Mouse (Mus musculus): ENCODE data around the gene Foxn2. TPM values are rescaled to one million over a fixed set of nuclear protein-coding genes. Genes with fewer than 3 reads are reported as not detected.
"Not testable (repeated sequence)": the region's sequence is repeated elsewhere in the genome, so short reads cannot be mapped to it uniquely, and the experiment has no call there.

The Foxn2 gene
- total RNA-seq, 2 experiments from 2014 or later, result 36.1 to 47.7 TPM

DNA sequence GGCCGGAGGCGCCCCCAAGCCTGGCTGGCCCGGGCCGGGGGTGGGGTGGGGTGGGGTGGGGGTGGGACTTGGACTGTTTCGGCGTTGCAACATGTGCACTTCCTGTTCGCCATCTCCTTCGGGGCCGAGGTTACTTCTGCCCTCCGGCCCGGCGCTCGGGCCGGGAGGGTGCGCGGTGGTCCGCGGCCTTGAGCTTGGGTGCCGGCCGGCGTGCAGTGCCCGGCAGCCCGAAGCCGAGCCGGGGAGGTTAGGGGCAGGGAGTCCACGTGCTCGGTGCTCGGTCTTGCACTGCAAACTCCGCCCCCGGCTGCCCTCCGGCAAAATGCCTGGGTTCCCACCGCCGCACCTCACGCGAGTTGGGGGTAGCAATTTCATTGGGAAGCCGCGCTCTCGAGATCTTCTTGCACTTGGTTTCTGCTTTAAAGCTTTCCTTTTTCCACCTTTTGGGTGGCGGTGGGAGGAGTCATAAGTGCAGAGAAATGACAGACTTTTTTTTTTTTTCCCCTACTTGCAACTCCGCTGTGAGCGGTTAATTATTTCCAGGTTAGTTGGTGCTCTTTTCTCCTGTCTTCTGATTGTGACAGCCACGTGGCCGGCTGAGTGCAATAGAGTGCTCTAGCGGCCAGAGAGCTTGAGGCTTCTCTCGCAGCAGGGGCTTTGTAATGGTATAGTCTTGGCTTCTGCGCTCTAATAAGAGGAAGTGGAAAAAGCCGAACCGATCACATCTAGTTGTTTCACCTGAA, 1.1 kb downstream of the Foxn2 start:
- ATAC-seq (replicated peaks; ENCODE audit: poor library complexity), result peak; percentile 56

DNA sequence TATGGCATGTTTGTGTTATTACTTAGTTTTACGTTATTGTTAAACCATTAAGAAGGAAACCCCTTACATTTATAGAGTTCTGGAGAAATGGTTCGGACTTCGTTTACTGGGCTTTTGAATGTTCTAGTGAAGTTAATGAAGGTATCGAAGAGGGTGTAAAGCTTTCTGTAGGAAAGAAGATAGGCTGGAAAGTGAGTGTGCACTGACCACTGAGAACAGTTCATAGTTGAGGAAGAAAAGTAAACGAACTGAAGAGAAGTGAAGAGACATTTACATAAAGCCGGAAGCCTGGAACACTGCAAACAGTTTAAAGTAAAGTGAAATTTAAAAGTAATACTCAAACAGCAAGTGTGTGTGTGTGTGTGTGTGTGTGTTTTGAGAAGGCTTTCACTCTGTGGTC, 2.1 kb downstream of the Foxn2 start:
- ATAC-seq (replicated peaks; ENCODE audit: poor library complexity), result no peak

DNA sequence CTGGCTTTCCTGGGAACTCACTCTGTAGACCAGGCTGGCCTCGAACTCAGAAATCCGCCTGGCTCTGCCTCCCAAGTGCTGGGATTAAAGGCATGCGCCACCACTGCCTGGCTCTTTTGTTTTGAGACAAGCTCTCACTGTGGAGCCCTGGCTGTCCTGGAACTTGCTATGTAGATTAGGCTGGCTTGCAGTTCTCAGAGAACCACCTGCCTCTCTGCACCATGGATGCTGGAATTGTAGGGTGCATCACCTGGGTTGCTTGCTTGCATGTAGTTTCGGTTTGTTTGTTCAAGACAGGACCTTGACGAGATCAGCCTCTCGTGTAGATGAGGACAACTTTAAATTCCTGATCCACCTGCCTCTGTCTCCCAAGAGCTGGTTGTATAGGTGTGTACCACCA, 2.7 kb downstream of the Foxn2 start:
- ATAC-seq (replicated peaks; ENCODE audit: poor library complexity), result no peak

DNA sequence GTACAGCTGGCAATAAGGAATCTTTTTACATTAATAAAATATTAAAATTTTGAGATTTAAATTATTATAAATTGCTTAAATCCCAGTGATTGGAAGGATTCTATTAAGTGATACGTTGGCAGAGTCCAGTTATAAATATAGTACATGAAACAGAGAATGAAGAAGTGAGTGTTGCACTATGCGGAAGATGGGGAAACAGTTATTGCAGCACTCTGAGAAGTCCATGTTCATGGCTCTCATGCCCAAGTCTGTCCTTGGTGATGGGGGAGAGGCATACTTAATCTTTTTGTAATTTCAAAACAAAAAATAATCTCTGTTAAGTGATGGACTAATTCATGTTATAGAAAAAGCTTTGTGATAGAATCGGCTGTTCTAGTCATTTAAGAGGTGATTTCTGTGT, 17.6 kb downstream of the Foxn2 start:
- ATAC-seq (replicated peaks; ENCODE audit: poor library complexity), result peak; percentile 89

DNA sequence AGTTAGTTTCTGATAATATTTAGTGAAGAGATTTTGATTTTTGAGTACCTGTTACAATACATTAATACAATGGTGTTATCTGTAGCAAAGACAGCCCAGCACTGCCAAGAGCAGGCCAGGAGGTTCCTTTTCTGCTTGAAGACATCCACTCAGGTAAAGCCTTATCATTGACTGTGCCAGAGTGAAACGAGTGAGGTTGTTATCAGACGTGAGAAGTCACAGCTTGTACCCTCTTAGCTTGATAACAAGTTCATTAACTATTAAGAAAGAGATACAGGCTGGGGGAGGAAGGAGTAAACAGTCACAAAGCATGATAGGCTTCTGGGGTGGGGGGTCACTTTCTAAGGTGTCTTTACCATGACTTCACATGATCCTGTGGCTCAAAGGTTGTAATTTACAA, 19.0 kb downstream of the Foxn2 start:
- peak; percentile 56 for ATAC-seq (replicated peaks; ENCODE audit: poor library complexity)

DNA sequence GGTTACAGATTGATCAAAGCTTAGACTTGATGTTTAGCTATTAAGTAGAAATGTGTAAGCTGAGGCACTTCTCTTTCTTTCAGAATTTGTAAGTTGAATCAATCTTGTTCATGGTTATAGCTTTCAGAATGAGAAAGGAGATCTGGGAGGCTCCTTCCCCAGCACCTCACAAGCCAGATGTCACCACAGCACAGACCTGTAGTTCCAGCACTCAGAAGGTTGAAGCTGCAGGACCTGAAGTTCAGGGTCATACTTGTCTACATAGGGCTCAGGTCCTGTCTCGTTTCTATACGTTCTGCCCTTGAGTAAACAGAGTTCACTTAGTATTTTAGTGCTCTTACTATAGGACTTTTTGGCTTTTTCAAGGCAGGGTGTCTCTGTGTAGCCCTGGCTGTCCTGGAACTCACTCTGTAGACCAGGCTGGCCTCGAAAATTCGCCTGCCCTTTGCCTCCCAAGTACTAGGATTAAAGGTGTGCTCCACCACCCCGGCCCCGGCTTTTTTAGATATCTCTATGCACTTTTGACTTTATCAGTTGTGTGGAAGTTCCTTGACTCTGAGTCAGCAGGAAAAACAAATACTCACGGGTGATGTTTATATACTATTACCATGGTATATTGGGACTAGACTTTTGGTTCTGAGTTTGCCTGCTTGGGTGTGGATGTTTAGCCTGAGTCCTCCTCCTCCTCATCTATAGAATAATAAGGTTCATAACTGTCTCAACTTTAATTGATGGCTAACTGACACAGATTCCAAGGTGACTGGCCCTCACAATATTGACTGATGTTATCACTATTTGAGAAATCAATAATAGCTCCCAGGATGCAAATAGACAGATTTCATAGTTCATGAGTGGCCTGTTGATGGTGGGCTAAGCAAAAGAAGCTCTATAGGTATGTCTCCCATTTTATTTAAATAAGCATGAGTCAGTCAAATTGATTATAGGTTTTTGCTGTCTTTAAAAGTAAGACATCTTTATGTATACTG, 19.7 kb downstream of the Foxn2 start:
- ATAC-seq (replicated peaks; ENCODE audit: poor library complexity), result no peak

DNA sequence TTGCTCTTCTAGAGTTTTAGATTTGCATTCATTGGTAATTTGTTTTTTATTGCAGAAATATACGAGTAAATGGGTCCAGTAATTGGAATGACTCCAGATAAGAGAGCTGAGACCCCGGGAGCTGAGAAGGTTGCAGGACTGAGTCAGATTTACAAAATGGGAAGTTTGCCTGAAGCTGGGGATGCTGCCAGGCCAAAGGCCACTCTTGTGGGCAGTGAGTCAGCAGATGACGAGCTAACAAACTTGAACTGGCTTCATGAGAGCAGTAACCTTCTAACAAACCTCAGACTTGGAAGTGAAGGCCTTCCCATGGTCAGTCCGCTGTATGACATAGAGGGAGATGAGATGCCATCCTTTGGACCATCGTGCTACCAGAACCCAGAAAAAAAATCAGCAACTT, 22.1 kb downstream of the Foxn2 start:
- peak; percentile 73 for ATAC-seq (replicated peaks; ENCODE audit: poor library complexity)

DNA sequence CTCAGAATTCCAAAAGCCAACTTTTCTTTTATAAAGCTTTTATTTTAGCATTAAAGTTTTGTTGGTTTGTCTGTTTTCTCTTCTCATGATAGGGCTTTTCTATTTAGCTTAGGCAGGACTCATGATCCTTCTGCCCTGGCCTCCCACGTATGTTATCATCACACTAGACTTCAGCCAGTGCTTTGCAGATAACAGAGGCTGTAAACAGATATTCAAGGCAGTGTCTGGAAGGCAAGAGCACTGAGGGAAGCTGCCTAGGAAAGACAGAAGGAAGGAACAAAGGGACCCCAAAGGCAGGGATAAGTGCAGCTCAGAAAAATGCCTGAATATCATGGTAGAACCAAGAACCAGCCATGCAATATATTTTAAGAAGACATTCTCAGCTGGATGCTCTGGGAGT, 26.1 kb downstream of the Foxn2 start:
- ATAC-seq (replicated peaks; ENCODE audit: poor library complexity), result peak; percentile 58

DNA sequence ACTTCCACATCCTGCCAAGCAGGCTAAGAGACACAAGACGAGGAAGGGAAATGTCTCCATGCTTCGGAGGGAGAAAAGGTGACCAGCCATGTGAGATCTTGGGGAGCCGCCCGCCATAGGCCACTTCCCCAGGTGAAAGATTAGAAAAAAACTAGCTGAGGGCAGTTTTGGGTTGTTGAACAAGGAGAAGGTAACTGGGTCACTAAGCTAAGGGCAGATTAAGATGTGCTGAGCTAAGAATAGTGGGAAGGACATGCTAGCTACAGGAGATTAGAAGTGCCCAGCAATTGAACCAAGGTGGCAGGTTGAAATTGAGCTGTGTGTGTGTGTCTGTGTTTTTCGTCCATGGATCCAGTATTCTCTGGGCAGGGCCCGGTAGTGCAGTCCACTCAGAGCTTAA, 27.2 kb downstream of the Foxn2 start:
- ATAC-seq (replicated peaks; ENCODE audit: poor library complexity), result no peak

DNA sequence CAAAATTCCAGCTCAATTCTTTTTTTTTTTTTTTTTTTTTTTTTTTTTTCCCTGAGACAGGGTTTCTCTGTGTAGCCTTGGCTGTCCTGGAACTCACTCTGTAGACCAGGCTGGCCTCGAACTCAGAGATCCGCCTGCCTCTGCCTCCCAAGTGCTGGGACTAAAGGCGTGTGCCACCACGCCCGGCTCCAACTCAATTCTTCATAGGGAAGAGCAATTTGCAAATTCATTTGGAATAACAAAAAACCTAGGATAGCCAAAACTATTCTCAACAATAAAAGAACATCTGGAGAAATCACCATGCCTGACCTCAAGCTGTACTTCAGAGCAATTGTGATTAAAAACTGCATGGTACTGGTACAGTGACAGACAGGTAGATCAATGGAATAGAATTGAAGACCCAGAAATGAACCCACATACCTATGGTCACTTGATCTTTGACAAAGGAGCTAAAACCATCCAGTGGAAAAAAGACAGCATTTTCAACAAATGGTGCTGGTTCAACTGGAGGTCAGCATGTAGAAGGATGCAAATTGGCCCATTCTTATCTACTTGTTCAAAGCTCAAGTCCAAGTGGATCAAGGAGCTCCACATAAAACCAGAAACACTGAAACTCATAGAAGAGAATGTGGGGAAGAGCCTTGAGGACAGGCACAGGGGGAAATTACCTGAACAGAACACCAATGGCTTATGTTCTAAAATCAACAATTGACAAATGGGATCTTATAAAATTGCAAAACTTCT, 28.3 kb downstream of the Foxn2 start:
- not testable (repeated sequence) for ATAC-seq (replicated peaks; ENCODE audit: poor library complexity)

DNA sequence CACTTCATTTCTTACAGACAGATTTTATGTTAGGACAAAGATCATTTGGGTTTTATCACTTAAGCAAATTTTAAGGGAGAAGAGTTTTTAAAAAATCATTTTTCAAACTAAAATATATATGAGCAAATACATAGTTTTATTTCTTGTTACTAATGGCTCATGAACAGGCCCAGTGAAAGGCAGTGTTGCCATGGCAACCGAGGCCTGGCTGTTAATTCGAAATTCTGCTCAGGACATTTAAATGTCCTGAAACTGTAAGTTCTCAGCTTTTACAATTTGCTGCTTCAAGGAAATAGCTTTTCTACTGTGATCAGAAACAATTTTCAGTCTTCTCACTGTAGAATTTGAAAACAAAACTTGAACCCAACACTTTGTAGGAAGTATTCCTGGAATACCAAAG, 33.3 kb downstream of the Foxn2 start:
- ATAC-seq (replicated peaks; ENCODE audit: poor library complexity), result no peak

DNA sequence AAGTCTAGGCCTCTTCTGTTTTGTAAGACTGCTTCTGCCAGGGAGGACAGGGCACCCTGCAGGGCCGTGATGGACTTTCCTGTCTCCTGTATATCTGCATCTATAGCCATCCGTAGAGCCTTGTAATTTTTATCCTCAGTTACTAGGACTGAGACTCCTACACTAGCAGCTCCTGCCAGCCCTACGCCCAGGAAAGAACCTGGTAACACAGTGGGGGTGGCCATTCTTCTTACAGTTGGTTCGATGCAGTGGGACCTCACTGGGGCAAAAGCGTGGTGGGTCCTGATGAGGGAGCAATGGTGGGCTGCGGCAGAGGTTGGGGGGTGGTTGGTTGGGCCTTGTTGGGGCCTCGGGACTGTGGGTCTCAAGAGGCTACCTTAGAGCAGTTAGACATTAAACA, 36.7 kb downstream of the Foxn2 start:
- no peak for ATAC-seq (replicated peaks; ENCODE audit: poor library complexity)

DNA sequence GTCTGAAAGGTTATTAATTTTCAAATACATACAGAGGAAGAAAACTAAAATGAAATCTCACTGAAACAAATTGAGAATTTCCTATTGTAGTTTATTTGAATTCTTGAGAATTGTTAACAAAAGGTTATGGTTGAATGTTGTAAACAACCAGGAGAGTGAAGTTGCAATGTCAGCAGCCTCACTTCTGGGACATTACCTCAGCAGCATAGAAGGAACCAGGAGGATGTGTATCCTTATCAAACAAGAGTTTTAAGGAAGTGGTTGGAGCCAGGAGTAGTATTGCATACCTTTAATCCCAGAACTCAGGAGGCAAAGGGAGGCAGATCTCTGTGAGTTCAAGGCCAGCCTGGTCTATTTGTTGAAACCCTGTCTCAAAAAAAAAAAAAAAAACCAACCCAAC, 37.2 kb downstream of the Foxn2 start:
- no peak for ATAC-seq (replicated peaks; ENCODE audit: poor library complexity)

DNA sequence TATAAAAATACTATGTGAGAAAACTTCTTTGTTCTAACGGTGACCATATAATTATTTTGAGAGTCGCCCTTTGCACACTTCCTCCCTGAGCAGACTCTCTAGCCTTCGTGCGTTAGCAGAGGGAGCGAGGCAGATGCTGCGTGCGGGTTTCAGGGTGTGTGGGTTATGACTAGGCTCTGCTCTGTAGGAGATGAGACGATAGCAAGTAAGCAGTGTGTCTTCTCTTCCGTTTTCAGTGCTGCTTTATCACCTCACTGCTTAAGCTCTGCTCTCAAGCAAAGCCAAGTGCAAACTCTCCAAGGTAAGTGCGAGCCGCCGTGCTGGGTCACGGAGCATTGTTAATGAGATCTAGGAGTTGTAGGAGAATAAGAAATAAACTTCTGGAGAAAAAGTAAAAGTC, 38.5 kb downstream of the Foxn2 start:
- ATAC-seq (replicated peaks; ENCODE audit: poor library complexity), result peak; percentile 67

DNA sequence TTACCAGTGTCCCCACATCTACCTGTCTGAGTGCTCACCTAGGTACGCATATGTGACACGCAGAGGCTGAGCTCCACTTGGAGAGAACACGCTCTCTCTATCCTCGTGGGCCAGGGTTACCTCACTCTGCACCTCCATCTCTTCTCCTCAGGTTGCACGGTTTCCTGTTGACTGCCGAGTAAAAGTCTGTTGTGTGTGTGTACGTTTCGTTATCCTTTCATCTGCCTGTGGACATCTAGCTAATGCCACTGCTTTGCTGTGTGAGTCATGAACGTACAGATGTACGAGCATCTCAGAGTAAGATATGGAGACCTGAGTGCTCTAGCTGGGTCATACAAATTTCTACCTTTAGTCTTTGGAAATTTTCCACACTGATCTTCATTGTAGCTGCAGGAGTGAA, 39.9 kb downstream of the Foxn2 start:
- no peak for ATAC-seq (replicated peaks; ENCODE audit: poor library complexity)

DNA sequence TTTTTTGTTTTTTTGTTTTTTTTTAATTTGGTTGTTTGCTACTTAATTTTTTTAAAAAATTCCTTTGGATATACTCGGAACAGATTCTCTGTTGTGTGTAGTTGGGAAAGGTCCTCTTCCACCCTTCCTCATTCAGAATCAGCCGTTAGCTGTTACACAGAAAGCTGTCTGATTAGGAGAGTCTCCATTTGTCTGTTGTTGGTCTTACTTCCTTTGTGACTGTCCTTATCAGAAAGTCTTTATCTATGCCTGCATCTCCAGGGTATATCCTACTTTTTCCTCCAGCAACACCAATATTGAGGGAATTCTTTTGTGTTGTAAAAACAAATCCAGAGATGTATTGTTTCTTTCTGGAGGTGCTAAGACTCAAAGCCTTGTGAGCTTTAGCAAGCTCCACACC, 40.6 kb downstream of the Foxn2 start:
- no peak for ATAC-seq (replicated peaks; ENCODE audit: poor library complexity)

DNA sequence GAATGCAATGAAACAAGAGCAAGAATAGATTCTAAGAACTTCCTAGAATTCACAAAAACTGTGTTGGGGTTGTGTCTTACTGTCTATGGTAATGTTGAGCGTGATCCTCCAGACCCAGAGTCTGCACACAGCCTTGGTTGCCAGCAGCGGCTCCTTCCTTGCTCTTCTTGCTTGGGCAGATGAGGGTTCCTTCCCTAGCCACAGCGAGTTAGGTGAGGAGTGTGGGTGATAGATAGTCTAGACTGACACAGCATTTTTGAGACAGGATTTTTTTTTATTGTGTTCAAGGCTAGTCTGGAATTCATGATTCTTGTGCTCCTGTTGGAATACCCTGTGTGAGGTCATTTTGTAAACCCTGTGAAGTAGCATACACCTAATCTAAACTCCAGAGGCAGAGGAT, 41.1 kb downstream of the Foxn2 start:
- peak; percentile 84 for ATAC-seq (replicated peaks; ENCODE audit: poor library complexity)

DNA sequence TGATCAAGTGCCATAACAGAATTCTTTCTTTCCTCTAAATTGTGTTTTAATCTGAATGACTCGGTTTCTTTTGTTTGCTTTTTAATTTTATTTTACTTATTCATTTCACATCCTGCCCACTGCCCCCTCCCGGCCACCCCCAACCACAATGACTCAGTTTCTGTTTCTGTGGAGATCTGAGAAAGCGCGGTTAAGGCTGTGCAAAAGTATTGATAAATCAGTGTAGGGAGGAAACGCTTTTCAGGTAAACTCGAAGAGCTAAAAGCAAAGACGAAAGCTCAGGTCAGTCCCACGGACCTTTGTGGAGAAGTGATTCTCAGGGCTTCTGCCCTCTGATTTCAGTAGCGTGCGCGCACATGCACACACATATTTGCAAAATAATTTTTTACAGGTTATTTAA, 44.0 kb downstream of the Foxn2 start:
- ATAC-seq (replicated peaks; ENCODE audit: poor library complexity), result no peak

DNA sequence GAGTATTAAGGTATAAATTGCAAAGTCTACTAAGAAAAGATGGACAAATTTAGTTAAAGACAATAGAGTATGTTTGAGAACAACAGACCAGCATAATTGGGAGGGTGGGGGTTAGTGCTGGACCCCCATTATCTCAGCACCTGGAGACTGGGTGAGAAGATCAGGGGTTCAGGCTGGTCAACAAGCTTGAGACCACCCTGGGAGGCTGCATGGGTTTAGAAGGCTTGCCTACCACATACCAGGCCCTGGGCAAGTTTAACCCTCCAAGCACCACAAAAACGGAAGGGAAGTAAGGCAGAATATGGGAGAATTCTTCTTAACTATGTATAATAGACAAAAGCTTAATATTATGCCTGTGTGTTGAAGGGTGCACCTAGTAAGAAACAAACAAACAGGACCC, 44.4 kb downstream of the Foxn2 start:
- no peak for ATAC-seq (replicated peaks; ENCODE audit: poor library complexity)

DNA sequence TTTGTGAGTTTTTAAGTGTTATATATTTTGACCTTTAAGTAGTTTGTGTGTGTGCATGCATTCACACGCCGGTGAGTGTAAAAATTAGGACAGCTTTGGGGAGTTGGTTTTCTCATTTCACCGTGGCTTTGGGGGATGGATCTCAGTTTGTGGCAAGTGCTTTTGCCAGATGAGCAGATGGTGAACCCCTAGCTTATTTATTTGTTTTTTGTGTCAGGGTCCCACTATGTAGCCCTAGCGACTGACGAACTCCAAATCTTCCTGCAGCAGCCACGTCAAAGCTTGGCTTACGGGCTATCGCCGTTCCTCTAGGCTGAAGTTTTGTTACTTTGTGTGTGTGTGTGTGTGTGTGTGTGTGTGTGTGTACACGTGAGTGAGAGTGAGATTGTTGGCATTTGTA, 50.0 kb downstream of the Foxn2 start:
- ATAC-seq (replicated peaks; ENCODE audit: poor library complexity), result no peak

DNA sequence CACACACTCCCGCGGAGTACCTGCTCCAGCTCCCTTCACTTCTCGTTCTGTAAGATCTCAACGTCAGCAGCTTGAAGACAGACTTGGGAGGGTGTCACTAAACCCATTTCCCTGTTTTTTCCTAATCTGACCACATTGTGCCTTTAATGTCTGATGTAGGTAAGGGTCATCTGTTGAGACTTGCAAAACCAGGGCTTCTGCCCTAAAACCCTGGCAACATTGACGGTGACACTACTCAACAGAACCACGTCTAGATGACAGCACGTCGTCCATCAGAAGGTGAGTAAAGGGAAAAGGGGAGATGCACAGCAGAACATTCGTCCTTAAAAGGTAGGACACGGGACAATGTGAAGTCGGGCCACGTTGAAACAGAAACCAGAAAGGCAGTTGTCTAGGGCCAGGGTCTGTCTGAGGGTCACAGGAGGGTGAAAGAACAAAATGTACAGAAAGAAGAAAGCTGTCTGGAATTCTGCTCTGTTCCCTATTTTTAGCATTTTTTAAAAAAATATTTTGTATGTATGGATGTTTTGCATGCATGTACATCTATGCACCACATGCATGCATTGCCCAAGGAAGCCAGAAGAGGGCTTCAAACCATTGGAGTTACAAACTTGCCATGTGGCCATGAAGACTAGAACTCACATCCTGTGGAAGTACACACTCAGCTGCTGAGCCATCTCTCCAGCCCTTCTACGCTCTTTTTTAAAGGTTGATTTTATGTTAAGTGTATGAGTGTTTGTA, 51.0 kb downstream of the Foxn2 start:
- peak; percentile 65 for ATAC-seq (replicated peaks; ENCODE audit: poor library complexity)
